Mouse (Mus musculus) forebrain, embryonic 15.5 days (tissue): ENCODE measurements at regions not wholly inside any gene's neighbourhood (a gene's known extent, or its start where the extent isn't known, plus 50 kb on each side); places are given as distances from the start of the nearest gene placed in this dataset.

Experiments used
- ATAC-seq: fragments of 200-750 bp; cut with Nextera tagmentation; replicated peaks from 2 replicates; pipeline ENCODE4 v1.8.0; 2017; ENCODE audit warnings: mild to moderate bottlenecking, moderate TSS enrichment, moderate library complexity
- H3K27ac ChIP-seq: fragments of 300-500 bp; sonication (generic); replicated peaks from 2 replicates; pipeline ENCODE4 v1.5.1; 2015; ENCODE audit warnings: mild to moderate bottlenecking, inconsistent platforms
- H3K27me3 ChIP-seq: fragments of 300-500 bp; sonication (generic); 2 replicates; pipeline ENCODE4 v1.6.1; 2015; ENCODE audit warnings: inconsistent platforms
- H3K36me3 ChIP-seq: fragments of 300-500 bp; sonication (generic); 2 replicates; pipeline ENCODE4 v1.6.1; 2015; ENCODE audit warnings: mild to moderate bottlenecking, inconsistent platforms
- H3K4me1 ChIP-seq: fragments of 300-500 bp; sonication (generic); 2 replicates; pipeline ENCODE4 v1.6.1; 2015; ENCODE audit warnings: inconsistent platforms
- H3K4me2 ChIP-seq: fragments of 300-500 bp; sonication (generic); replicated peaks from 2 replicates; pipeline ENCODE4 v1.6.1; 2015; ENCODE audit warnings: mild to moderate bottlenecking, inconsistent platforms
- H3K4me3 ChIP-seq: fragments of 300-500 bp; sonication (generic); 2 replicates; pipeline ENCODE4 v1.5.1; 2015; ENCODE audit warnings: mild to moderate bottlenecking, inconsistent platforms
- H3K9ac ChIP-seq: fragments of 300-500 bp; sonication (generic); replicated peaks from 2 replicates; pipeline ENCODE4 v1.6.1; 2015; ENCODE audit warnings: mild to moderate bottlenecking, inconsistent platforms
- H3K9me3 ChIP-seq: fragments of 300-500 bp; sonication (generic); 2 replicates; pipeline ENCODE4 v1.6.1; 2016; ENCODE audit warnings: inconsistent platforms
- WGBS: fragments of 180-500 bp; shearing (Covaris S2); methylation state at CpG from one replicate; pipeline ENCODE4 v1.1.7; 2015; ENCODE audit warnings: mixed read lengths; 5-methylcytosine and 5-hydroxymethylcytosine counted together

GRCm38 (mm10) chr13:6288109-6288508 is 259.8 kb upstream of the Pitrm1 start:
- Histone ChIP-seq H3K4me3 (no peak overlapping the region), H3K36me3 (no peaks in the 10 kb centered on the region), H3K4me1 (no peaks in the 10 kb centered on the region), H3K9ac (no peak overlapping the region), H3K4me2 (no peak overlapping the region), H3K27me3 (no peaks in the 10 kb centered on the region), H3K27ac (no peak overlapping the region), H3K9me3 (no peaks in the 10 kb centered on the region)
- WGBS: 76% methylated on average over 6 of the region's 6 CpGs
- no peak for ATAC-seq

GRCm38 (mm10) chr13:6292098-6292497 is 255.9 kb upstream of the Pitrm1 start:
- H3K4me1 ChIP-seq: no peaks in the 10 kb centered on the region
- no peak overlapping the region for H3K27ac ChIP-seq
- H3K4me3 ChIP-seq: no peak overlapping the region
- ATAC-seq: no peak
- H3K36me3 ChIP-seq: no peaks in the 10 kb centered on the region
- no peak overlapping the region for H3K4me2 ChIP-seq
- H3K27me3 ChIP-seq: no peaks in the 10 kb centered on the region
- WGBS: 54% methylated on average over 3 of the region's 3 CpGs
- H3K9me3 ChIP-seq: no peaks in the 10 kb centered on the region
- no peak overlapping the region for H3K9ac ChIP-seq

- Histone ChIP-seq H3K4me1 (peaks cover 11% of the 10 kb centered on the region), H3K4me2 (no peak overlapping the region)
These were observed 242.2 kb upstream of the Pitrm1 start for GRCm38 (mm10) chr13:6305718-6306117.

GRCm38 (mm10) chr13:6306616-6306988 is 241.3 kb upstream of the Pitrm1 start:
- Histone ChIP-seq H3K4me2 (no peak overlapping the region), H3K9me3 (no peaks in the 10 kb centered on the region), H3K27me3 (no peaks in the 10 kb centered on the region), H3K27ac (peak overlapping the region; percentile 56; the same call in 1 of the 2 replicates), H3K4me3 (no peak overlapping the region), H3K4me1 (peaks cover 11% of the 10 kb centered on the region), H3K36me3 (no peaks in the 10 kb centered on the region), H3K9ac (no peak overlapping the region)
- 27% methylated on average over 4 of the region's 4 CpGs for WGBS
- ATAC-seq: 0 out of 2 replicates have a peak, but pooled peaks have one; percentile 17

More at GRCm38 (mm10) chr13:6305718-6306117, 242.2 kb upstream of the Pitrm1 start:
- H3K9ac ChIP-seq: no peak overlapping the region
- no peaks in the 10 kb centered on the region for H3K27me3 ChIP-seq
- H3K4me3 ChIP-seq: no peak overlapping the region
- no peak overlapping the region for H3K27ac ChIP-seq
- H3K9me3 ChIP-seq: no peaks in the 10 kb centered on the region
- ATAC-seq: no peak
- no peaks in the 10 kb centered on the region for H3K36me3 ChIP-seq

- H3K27ac ChIP-seq: peak overlapping the region; percentile 56
- no peak overlapping the region for H3K4me3 ChIP-seq
- WGBS: 34% methylated on average over 7 of the region's 7 CpGs
- no peak overlapping the region for H3K4me2 ChIP-seq
- H3K36me3 ChIP-seq: no peaks in the 10 kb centered on the region
- H3K27me3 ChIP-seq: no peaks in the 10 kb centered on the region
- H3K4me1 ChIP-seq: peaks cover 11% of the 10 kb centered on the region
- ATAC-seq: peak; percentile 94
- H3K9me3 ChIP-seq: no peaks in the 10 kb centered on the region
- no peak overlapping the region for H3K9ac ChIP-seq
These were observed 240.7 kb upstream of the Pitrm1 start for GRCm38 (mm10) chr13:6306989-6307917.

GRCm38 (mm10) chr13:6316201-6316600 is 231.7 kb upstream of the Pitrm1 start:
- H3K4me2 ChIP-seq: no peak overlapping the region
- H3K27ac ChIP-seq: no peak overlapping the region
- no peak for ATAC-seq
- H3K36me3 ChIP-seq: no peaks in the 10 kb centered on the region
- H3K4me1 ChIP-seq: no peaks in the 10 kb centered on the region
- no peaks in the 10 kb centered on the region for H3K9me3 ChIP-seq
- H3K9ac ChIP-seq: no peak overlapping the region
- no peaks in the 10 kb centered on the region for H3K27me3 ChIP-seq
- H3K4me3 ChIP-seq: no peak overlapping the region

- H3K27me3 ChIP-seq: no peaks in the 10 kb centered on the region
- H3K9ac ChIP-seq: no peak overlapping the region
- no peak for ATAC-seq
- no peak overlapping the region for H3K4me3 ChIP-seq
- no peaks in the 10 kb centered on the region for H3K36me3 ChIP-seq
- 79% methylated on average over 2 of the region's 2 CpGs for WGBS
- no peak overlapping the region for H3K27ac ChIP-seq
- H3K4me2 ChIP-seq: no peak overlapping the region
- H3K4me1 ChIP-seq: no peaks in the 10 kb centered on the region
- no peaks in the 10 kb centered on the region for H3K9me3 ChIP-seq
These were observed 224.0 kb upstream of the Pitrm1 start for GRCm38 (mm10) chr13:6323948-6324347.

GRCm38 (mm10) chr13:6330320-6330950 is 217.5 kb upstream of the Pitrm1 start:
- no peaks in the 10 kb centered on the region for H3K27me3 ChIP-seq
- H3K9ac ChIP-seq: no peak overlapping the region
- no peak overlapping the region for H3K4me2 ChIP-seq
- ATAC-seq: peak; percentile 41
- H3K36me3 ChIP-seq: no peaks in the 10 kb centered on the region
- no peak overlapping the region for H3K27ac ChIP-seq
- no peaks in the 10 kb centered on the region for H3K9me3 ChIP-seq
- no peak overlapping the region for H3K4me3 ChIP-seq
- no peaks in the 10 kb centered on the region for H3K4me1 ChIP-seq
- 81% methylated on average over 3 of the region's 3 CpGs for WGBS

- Histone ChIP-seq H3K36me3 (no peaks in the 10 kb centered on the region), H3K9ac (no peak overlapping the region), H3K4me1 (no peaks in the 10 kb centered on the region; the same call in 1 of the 2 replicates), H3K27ac (peak overlapping the region; percentile 45; the same call in 1 of the 2 replicates), H3K27me3 (no peaks in the 10 kb centered on the region), H3K9me3 (no peaks in the 10 kb centered on the region), H3K4me2 (no peak overlapping the region), H3K4me3 (no peak overlapping the region)
- no peak for ATAC-seq
- 69% methylated on average over 7 of the region's 7 CpGs for WGBS
These were observed 207.8 kb upstream of the Pitrm1 start for GRCm38 (mm10) chr13:6340157-6340556.

- Histone ChIP-seq H3K36me3 (no peaks in the 10 kb centered on the region), H3K4me2 (no peak overlapping the region), H3K9me3 (no peaks in the 10 kb centered on the region), H3K4me1 (no peaks in the 10 kb centered on the region; the same call in 1 of the 2 replicates), H3K27ac (peak overlapping the region; percentile 45; the same call in 1 of the 2 replicates), H3K9ac (no peak overlapping the region), H3K4me3 (no peak overlapping the region), H3K27me3 (no peaks in the 10 kb centered on the region)
- ATAC-seq: peak; percentile 93
- 50% methylated on average over 3 of the region's 3 CpGs for WGBS
These were observed 206.7 kb upstream of the Pitrm1 start for GRCm38 (mm10) chr13:6341102-6341737.

- no peaks in the 10 kb centered on the region for H3K9me3 ChIP-seq
- H3K36me3 ChIP-seq: no peaks in the 10 kb centered on the region
- WGBS: 85% methylated on average over 4 of the region's 4 CpGs
- 0 out of 2 replicates have a peak, but pooled peaks have one; percentile 23 for ATAC-seq
- H3K27ac ChIP-seq: no peak overlapping the region
- no peak overlapping the region for H3K4me2 ChIP-seq
- H3K27me3 ChIP-seq: no peaks in the 10 kb centered on the region
- H3K4me3 ChIP-seq: no peak overlapping the region
- no peaks in the 10 kb centered on the region for H3K4me1 ChIP-seq
- no peak overlapping the region for H3K9ac ChIP-seq
These were observed 182.8 kb upstream of the Pitrm1 start for GRCm38 (mm10) chr13:6365169-6365568.

- H3K9ac ChIP-seq: no peak overlapping the region
- H3K4me1 ChIP-seq: no peaks in the 10 kb centered on the region
- H3K9me3 ChIP-seq: no peaks in the 10 kb centered on the region
- H3K27ac ChIP-seq: no peak overlapping the region
- H3K27me3 ChIP-seq: no peaks in the 10 kb centered on the region
- no peak overlapping the region for H3K4me3 ChIP-seq
- WGBS: 88% methylated on average over 1 of the region's 1 CpGs
- no peaks in the 10 kb centered on the region for H3K36me3 ChIP-seq
- ATAC-seq: no peak
- H3K4me2 ChIP-seq: no peak overlapping the region
These were observed 180.3 kb upstream of the Pitrm1 start for GRCm38 (mm10) chr13:6367661-6368060.
